In the genomic region with DNA sequence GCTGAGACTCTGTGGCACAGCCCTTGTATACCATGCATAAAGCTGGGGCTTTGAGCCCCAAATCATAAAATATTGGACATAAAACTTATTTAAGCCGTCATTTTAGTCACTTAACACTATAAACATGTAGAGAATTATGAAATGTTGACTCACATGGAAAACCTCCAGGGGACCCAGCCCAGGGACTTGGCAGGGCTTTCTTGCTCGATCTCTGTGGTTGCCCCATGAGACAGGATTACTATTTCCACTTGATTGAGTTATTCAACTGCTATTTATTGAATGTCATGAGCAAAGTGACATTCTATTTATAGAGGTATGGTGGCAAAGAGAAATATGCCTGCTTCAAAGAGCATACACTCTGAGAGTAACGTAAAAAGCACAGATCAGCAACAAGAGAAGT, we compare ENCODE assay signal across 16 mouse cellular contexts. TPM values are rescaled to one million over a fixed set of nuclear protein-coding genes. Genes with fewer than 3 reads are reported as not detected.
A peak's percentile ranks its signal among the peaks of the same experiment; 100 is the strongest.
DNase-seq lines count a peak whose midpoint lies in the region; ATAC-seq and TF ChIP-seq lines count a peak whose summit lies in the region.
"Had no signal": no experiment of that assay in that cellular context is flagged by ENCODE, and none has a peak within 500 bp of the region (broad histone marks: within the 10 kb centered on the region; RNA-seq: fewer than 3 reads in every experiment).

No protein-coding gene starts in this region.

- no peak for TF ChIP-seq POLR2A in myocyte (IDR thresholded peaks at IDR 0.05; ENCODE audit: insufficient read length, low read depth)

- ATAC-seq in cerebellum, adult (ENCODE audit: insufficient number of reproducible peaks, low FRiP score, low TSS enrichment), result no peak
- ATAC-seq: forebrain, embryonic 16.5 days; intestine, embryonic 16.5 days had no signal

- intact Hi-C loops in gastrocnemius, postnatal 36 days (cut with DNase I), result no loop called here

- no peaks in the 10 kb centered on the region for H3K27me3 ChIP-seq in myocyte (ENCODE audit: control insufficient read depth, insufficient read depth, insufficient read length)
- H3K27me3 ChIP-seq: liver, embryonic 15.5 days had no signal

- no peaks in the 10 kb centered on the region for H3K36me3 ChIP-seq in myocyte (ENCODE audit: control insufficient read depth, insufficient read depth)
- H3K36me3 ChIP-seq: liver, embryonic 15.5 days had no signal

- no peaks in the 10 kb centered on the region for H3K79me2 ChIP-seq in myocyte (ENCODE audit: control insufficient read depth, insufficient read depth)

- H3K4me2 ChIP-seq in myocyte (ENCODE audit: low read depth), result peak overlapping the region; percentile 31
- H3K4me2 ChIP-seq: liver, embryonic 15.5 days had no signal

- DNase-seq in adrenal gland, postnatal 10 days, result peak; percentile 50
- DNase-seq in adrenal gland, adult 8-10 months, result no peak
- DNase-seq in urinary bladder, postnatal 14 days (ENCODE audit: low spot score), result peak; percentile 7
- no peak for DNase-seq in urinary bladder, adult 2 months (ENCODE audit: low spot score)
- peak; percentile 37 to 57 for DNase-seq in gastrocnemius, postnatal 36 days
- DNase-seq in spleen, adult 18-20 months, result no peak
- DNase-seq: kidney, postnatal 36 days; left cerebral cortex, postnatal 4 days had no signal

- H3ac ChIP-seq in myocyte (ENCODE audit: control insufficient read depth, insufficient read length), result no peak overlapping the region

- no peak overlapping the region for H3K4me3 ChIP-seq in myocyte
- H3K4me3 ChIP-seq: liver, embryonic 15.5 days had no signal

TF ChIP-seq in myocyte, 11 proteins besides CTCF, POLR2A, EP300 and RAD21:
- TF ChIP-seq TCF3 (IDR thresholded peaks at IDR 0.05; ENCODE audit: insufficient read length, low read depth), result no peak
- TF ChIP-seq E2F4 (IDR thresholded peaks at IDR 0.05; ENCODE audit: insufficient read depth), result no peak
- TF ChIP-seq SRF (IDR thresholded peaks at IDR 0.05; ENCODE audit: control insufficient read depth, insufficient read length, low read depth), result no peak
- TF ChIP-seq POLR2AphosphoS2 (IDR thresholded peaks at IDR 0.05; ENCODE audit: insufficient read length, low read depth), result no peak
- no peak for TF ChIP-seq USF1 (IDR thresholded peaks at IDR 0.05; ENCODE audit: low read depth)
- no peak for TF ChIP-seq MYOD1 (IDR thresholded peaks at IDR 0.05; ENCODE audit: control insufficient read depth in 1 of 3, insufficient read length in 2 of 3, low read depth in 2 of 3)
- TF ChIP-seq REST (IDR thresholded peaks at IDR 0.05; ENCODE audit: insufficient read depth, insufficient read length), result no peak
- TF ChIP-seq CEBPB (IDR thresholded peaks at IDR 0.05; ENCODE audit: insufficient read depth, poor library complexity, severe bottlenecking), result no peak
- TF ChIP-seq MAX (IDR thresholded peaks at IDR 0.05; ENCODE audit: low read depth), result no peak
- no peak for TF ChIP-seq TCF12 (IDR thresholded peaks at IDR 0.05; ENCODE audit: insufficient read depth, poor library complexity, severe bottlenecking)
- TF ChIP-seq MYOG (IDR thresholded peaks at IDR 0.05; ENCODE audit: control insufficient read depth in 1 of 3, insufficient read depth in 1 of 3, insufficient read length in 2 of 3, low read depth in 2 of 3), result no peak

RNA-seq across cellular contexts. Expression of a gene that starts 46.2 kb away (rescaled TPM):
- total RNA-seq in adrenal gland, postnatal 10 days (2021), result 1 to 10 TPM; 3.7 to 4.1 TPM
- total RNA-seq in adrenal gland, adult 8-10 months (2022), result 1 to 10 TPM; 1.3 to 3.3 (median 1.8) TPM
- polyA plus RNA-seq in urinary bladder, adult 2 months (2012; rRNA removed), result 13.8 and 18.9 TPM in 2 replicates
- total RNA-seq in gastrocnemius, postnatal 36 days (2021), result 1 to 10 TPM; 1.4 to 2.5 TPM
- polyA plus RNA-seq in myocyte (2012; fragmentation: generic; extraction: Trizol), result 0.06 TPM

RNA-seq across cellular contexts. Expression of a gene that starts 53.3 kb away (rescaled TPM):
- total RNA-seq in adrenal gland, postnatal 10 days (2021), result under 1 TPM; 0.82 to 0.84 TPM
- total RNA-seq in adrenal gland, adult 8-10 months (2022), result 1 to 10 TPM in 3 of 4 experiments, under 1 TPM in 1; 0.97 to 1.9 (median 1.3) TPM
- polyA plus RNA-seq in urinary bladder, adult 2 months (2012; rRNA removed), result not detected in 2 replicates
- total RNA-seq in gastrocnemius, postnatal 36 days (2021), result not detected
- polyA plus RNA-seq in myocyte (2012; fragmentation: generic; extraction: Trizol), result not detected
- polyA plus RNA-seq: liver, embryonic 15.5 days; small intestine, adult 2 months had no signal

RNA-seq across cellular contexts. Expression of a gene that starts 57.4 kb away (rescaled TPM):
- total RNA-seq in adrenal gland, postnatal 10 days (2021), result not detected
- not detected for total RNA-seq in adrenal gland, adult 8-10 months (2022)
- not detected in 2 replicates for polyA plus RNA-seq in urinary bladder, adult 2 months (2012; rRNA removed)
- total RNA-seq in gastrocnemius, postnatal 36 days (2021), result not detected
- polyA plus RNA-seq in myocyte (2012; fragmentation: generic; extraction: Trizol), result not detected
- total RNA-seq: layer of hippocampus, postnatal 25 days; left cerebral cortex, postnatal 4 days had no signal
- polyA plus RNA-seq: hindbrain, embryonic 11.5 days; intestine, embryonic 16.5 days; liver, embryonic 15.5 days; small intestine, adult 2 months had no signal

Comparison
In these comparisons a context has a peak if more than half of its experiments do, and no peak if none do; other contexts are left out.
1. DNase-seq: peak in adrenal gland, postnatal 10 days (single experiment), urinary bladder, postnatal 14 days (single experiment) and gastrocnemius, postnatal 36 days (2 of 2); none in adrenal gland, adult 8-10 months (single experiment), urinary bladder, adult 2 months (single experiment) and spleen, adult 18-20 months (0 of 2).